Mouse (Mus musculus): ENCODE results near the gene Dmgdh. TPM values are rescaled to one million over a fixed set of nuclear protein-coding genes. Genes with fewer than 3 reads are reported as not detected.

Dmgdh gene
- polyA plus RNA-seq (2012; fragmentation: generic; extraction: Trizol), result not detected

DNA sequence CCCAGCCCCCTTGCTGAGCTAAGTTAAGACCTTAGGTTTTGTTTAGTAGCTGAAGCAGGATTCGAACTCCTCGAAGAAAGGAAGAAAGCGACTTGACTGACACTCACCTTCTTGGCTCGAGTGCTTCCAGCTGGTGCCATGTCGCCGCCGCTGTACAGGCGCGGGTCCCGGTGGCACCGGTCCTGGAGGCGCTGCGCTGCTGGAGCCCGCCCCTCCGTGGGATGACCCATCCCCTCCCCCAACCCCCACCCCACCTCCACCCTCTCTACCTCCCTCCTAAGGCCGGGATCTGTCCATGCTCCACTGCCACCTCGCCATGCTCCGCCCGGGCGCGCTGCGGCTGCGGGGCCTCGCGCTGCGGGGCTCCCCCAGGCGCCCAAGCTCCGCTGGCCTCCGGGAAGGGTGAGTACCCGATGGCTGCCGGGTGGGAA, at the start of gene Dmgdh, which contains the start of gene Bhmt2:
TSS of gene Dmgdh (plus strand) at position 303 of the 431 bp plus-strand sequence.
TSS of gene Bhmt2 (minus strand) at position 172 of the 431 bp plus-strand sequence.

DNA sequence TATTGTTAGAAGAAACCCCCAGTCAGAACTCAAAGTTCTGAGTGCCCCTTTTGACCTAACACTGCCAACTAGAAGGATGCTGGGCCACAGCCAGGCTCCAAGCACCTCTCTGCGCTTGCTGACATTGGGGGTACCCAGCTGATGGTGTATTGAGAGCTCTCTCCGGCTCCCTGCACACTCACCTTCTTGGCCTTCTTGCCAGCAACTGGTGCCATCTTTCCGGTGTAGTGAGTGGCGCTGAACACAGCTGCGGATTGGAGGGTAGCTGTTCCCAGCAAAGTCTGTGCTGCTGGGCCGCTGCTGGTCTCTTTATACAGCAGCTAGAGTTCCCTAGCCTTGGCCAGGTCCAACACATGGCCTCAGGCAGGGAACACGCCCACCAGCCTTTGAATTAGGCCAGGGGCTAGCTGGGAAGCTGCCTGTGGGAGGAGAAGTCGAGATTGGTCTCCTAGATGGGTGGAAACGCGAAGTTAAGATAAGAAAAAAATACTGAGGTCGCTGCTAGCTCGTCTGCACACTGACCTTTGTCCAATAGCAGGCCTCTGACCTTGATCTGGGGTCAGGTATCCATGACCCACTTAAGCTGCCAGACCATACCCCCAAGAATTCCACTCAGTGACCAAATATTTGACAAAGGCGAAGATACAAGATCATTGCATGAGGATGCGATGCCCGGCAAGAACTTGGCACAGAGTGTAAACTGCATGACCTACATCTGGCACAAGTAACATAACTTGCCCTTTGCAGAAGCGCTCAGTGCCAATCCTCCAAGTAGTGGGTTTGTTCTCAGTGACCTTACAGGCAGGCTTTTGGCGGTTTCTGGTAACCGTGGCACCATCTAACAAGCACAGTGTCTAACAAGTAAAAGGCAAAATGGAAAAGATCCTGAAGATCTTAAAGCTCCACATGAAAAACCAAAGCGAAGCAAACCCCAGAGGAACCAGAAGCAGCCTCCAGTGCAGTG, 36.7 kb upstream of the Dmgdh start, which contains the start of gene Bhmt:
TSS of gene Bhmt (minus strand) at position 680 of the 964 bp plus-strand sequence.

DNA sequence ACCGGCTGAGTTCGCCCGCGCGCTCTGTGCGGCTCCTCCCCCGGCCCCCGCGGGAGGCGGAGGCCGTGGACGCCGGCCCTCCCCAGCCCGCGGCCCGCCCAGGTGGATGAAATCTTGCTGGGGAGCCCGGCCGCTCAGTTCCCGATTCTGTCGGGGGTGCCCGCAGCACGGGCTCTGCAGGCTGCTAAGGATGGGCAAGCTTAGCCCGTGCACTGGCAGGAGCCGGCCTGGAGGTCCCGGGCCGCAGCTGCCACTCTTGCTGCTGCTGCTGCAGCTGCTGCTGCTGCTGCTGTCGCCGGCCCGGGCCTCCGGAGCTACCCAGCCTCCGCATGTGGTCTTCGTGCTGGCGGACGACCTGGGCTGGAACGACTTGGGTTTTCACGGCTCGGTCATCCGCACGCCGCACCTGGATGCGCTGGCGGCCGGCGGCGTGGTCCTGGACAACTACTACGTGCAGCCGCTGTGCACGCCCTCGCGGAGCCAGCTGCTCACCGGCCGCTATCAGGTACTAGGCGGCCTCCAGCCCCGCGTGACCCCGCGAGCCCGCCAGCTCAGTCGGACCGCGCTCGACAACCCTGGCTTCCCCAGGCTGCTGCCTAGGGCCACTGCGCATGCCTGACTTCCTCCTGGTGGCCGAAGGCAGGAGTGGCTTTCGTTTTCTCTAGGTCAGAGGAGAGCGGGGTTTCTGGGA, 97.5 kb downstream of the Dmgdh start, which contains the start of gene Arsb:
TSS of gene Arsb (plus strand) at position 43 of the 691 bp plus-strand sequence.

Other genes starting within 250 kb of the Dmgdh start
- 1 to 10 TPM in 1 of 2 experiments, under 1 TPM in 1; 0.15 to 2.2 TPM for gene Jmy, start 174.6 kb upstream of the Dmgdh start, polyA plus RNA-seq (2012; fragmentation: generic; extraction: Trizol)
- not detected for gene Bhmt, start 36.5 kb upstream of the Dmgdh start, polyA plus RNA-seq (2012; fragmentation: generic; extraction: Trizol)
- not detected for gene Bhmt2, start 131 bp upstream of the Dmgdh start, polyA plus RNA-seq (2012; fragmentation: generic; extraction: Trizol)
- gene Arsb, start 97.2 kb downstream of the Dmgdh start, polyA plus RNA-seq (2012; fragmentation: generic; extraction: Trizol), result 10 to 100 TPM in 1 of 2 experiments, 1 to 10 TPM in 1; 3.5 to 43.8 TPM

All from C3H10T1/2 (cell line).